Mouse (Mus musculus) erythroblast, embryonic 14.5 days (primary cell): ENCODE results near the gene Kctd12.

Source experiments
- GATA1 ChIP-seq: IDR thresholded peaks from 2 replicates; pipeline ENCODE4 v1.6.1; 2012; ENCODE audit warnings: low read length, inconsistent platforms, mixed read lengths
- TAL1 ChIP-seq: IDR thresholded peaks from 3 replicates; pipeline ENCODE4 v1.6.1; 2012; ENCODE audit warnings: low read length, inconsistent platforms, mixed read lengths

DNA sequence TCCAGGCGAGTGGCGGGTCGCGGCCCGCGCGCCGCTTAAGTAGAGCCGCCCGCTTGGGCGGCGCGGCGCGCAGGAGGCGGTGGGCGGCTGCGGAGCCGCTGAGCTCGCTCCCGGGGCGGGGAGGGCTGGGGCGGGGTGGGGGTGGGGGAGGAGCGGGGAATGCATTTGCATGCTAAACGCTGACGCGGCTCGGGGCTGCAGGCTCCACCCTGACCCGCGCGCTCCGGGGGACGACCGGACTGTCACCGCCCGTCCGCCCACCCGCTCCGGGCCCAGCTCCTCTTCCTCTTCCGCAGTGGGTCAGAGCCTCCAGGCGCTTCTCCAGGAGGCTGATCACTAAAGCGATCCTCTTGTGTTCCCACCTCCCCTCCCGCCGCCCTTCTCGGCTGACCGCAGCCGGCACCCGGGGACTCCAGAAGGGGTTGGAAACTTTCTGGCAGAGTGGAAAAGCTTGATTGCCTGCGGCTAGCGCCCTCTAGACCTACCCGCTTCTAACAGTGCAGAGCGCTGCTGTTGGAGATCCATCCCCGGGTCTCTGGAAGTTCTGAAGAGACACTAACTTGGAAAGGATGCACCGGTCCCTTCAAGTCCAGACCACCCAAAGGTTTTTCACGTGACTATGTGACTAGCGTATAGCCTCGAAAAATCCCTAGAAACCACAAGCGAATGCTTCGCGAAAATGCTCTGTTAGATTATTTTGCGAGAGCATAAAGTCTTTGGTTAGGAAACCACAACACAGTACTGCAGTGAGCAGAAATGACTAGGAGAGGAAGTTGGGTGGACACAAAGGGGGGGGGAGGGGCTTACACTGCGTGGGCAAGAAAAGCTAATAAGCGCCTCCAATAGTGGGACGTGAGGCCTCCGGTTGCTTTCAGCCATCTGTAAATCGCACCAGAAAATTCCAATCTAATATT, at the start of gene Kctd12:
- TF ChIP-seq GATA1 (no peak), TAL1 (no peak)
